Mouse (Mus musculus) lung, embryonic 16.5 days (tissue): ENCODE measurements around the gene Cend1. TPM values are rescaled to one million over a fixed set of nuclear protein-coding genes. Genes with fewer than 3 reads are reported as not detected.
"Not testable (repeated sequence)": the region's sequence is repeated elsewhere in the genome, so short reads cannot be mapped to it uniquely, and the experiment has no call there.

Experiments used
- ATAC-seq: fragments of 200-750 bp; cut with Nextera tagmentation; 2 replicates; pipeline ENCODE4 v1.8.0; 2017; ENCODE audit warnings: low read depth, mild to moderate bottlenecking, moderate library complexity
- H3K27ac ChIP-seq: fragments of 300-500 bp; sonication (generic); 2 replicates; pipeline ENCODE4 v1.5.1; 2014; ENCODE audit warnings: mild to moderate bottlenecking, control low read depth, low read length
- H3K27me3 ChIP-seq: fragments of 300-500 bp; sonication (generic); 2 replicates; pipeline ENCODE4 v1.6.1; 2014; ENCODE audit warnings: low read depth, low read length, mixed read lengths; ENCODE audit not compliant: control insufficient read depth, insufficient read depth
- H3K36me3 ChIP-seq: fragments of 300-500 bp; sonication (generic); 2 replicates; pipeline ENCODE4 v1.6.1; 2014; ENCODE audit warnings: low read length; ENCODE audit not compliant: control insufficient read depth, insufficient read depth
- H3K4me1 ChIP-seq: fragments of 300-500 bp; sonication (generic); replicated peaks from 2 replicates; pipeline ENCODE4 v1.6.1; 2014; ENCODE audit warnings: low read length, mixed read lengths; ENCODE audit not compliant: control insufficient read depth, insufficient read depth
- H3K4me2 ChIP-seq: fragments of 300-500 bp; sonication (generic); 2 replicates; pipeline ENCODE4 v1.6.1; 2014; ENCODE audit warnings: low read depth, low read length, control low read depth
- H3K4me3 ChIP-seq: fragments of 300-500 bp; sonication (generic); 2 replicates; pipeline ENCODE4 v1.5.1; 2014; ENCODE audit warnings: mild to moderate bottlenecking, low read length, control low read depth
- H3K9ac ChIP-seq: fragments of 300-500 bp; sonication (generic); 2 replicates; pipeline ENCODE4 v1.6.1; 2014; ENCODE audit warnings: low read length, control low read depth
- H3K9me3 ChIP-seq: fragments of 300-500 bp; sonication (generic); 2 replicates; pipeline ENCODE4 v1.6.1; 2016; ENCODE audit warnings: low read length; ENCODE audit not compliant: control insufficient read depth
- WGBS: fragments of 180-500 bp; shearing (Covaris S2); extraction: QIAGEN DNeasy Blood & Tissue Kit; methylation state at CpG from one replicate; pipeline ENCODE4 v1.1.7; 2014; 5-methylcytosine and 5-hydroxymethylcytosine counted together
- polyA plus RNA-seq: library from polyadenylated mRNA; unstranded; fragments of >200 nt; fragmentation: Nextera tagmentation; extraction: Ambion mirVana; gene quantifications from 2 replicates; pipeline ENCODE4 v1.2.1, GENCODE M21; 2015

Cend1 gene
- polyA plus RNA-seq, 1 experiment from 2014 or later = 0.79 TPM

DNA sequence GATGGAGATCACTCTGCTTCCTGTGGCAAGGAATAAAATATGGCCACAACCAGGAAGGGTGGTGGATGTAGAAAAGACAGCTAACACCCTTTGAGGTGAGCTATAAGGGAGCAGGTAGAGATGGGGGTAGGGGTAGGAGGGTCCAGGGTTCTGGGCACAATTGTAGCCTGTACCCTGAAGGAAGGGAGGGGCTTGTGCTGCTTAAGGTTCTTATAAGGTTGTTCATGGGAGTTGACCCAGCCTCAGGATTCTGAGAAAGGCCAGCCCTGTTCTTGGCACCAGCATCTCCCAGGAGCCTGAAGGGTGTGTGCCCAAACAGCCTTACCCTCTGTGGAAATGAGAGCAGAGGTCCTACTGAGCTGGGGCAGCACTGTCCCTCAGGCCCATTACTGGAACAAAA is 22.6 kb upstream of the Cend1 start:
- ATAC-seq = no peak

DNA sequence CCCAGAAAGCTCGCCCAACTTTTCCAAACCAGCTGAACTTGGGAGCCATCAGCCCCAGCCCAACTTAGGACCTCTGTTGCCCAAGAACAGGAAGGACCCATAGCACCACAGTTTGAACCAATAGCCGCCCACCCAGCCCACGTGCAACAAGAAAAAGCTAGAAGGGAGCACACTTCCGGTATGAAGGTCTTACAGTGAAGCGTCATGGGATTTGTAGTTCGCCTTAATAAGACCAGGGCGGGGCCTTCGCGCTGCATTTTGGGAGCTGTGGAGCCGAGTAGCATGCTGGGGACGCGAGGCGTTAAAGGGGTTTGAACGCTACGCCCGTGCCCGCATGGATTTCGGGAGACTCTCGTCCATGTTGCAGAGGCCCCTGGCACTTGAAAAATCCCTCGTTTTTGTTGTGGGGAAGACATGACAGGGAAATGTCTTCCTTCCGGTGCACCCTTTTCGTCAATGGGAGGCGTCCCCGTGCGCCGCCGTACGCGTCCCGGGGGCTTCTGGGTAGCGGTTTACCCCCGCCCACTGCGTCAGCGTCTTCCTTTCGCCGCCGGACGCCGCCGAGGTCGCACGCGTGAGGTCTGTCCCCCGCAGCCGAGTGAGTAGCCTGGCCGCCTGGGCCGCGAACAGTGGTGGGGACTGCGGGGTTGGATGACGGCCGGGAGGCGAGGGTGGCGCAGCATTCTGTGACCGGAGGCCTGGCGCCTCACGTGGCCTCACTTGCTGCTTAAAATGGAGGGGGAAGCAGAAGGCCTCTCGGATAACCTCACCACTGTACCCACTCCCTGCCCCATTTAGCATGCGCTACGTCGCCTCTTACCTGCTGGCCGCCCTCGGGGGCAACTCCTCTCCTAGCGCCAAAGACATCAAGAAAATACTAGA is 18.1 kb upstream of the Cend1 start, which contains the start of gene Rplp2:
Rplp2 (plus strand) TSS at position 261 of the 882 bp plus-strand sequence.
- no peaks in the 10 kb centered on the region for H3K27me3 ChIP-seq
- peak within 1 kb of the TSS; percentile 91 for H3K27ac ChIP-seq
- peak; percentile 92 for ATAC-seq
- peak within 1 kb of the TSS; percentile 88 for H3K9ac ChIP-seq
- peak within 1 kb of the TSS; percentile 84 for H3K4me2 ChIP-seq
- no peaks in the 10 kb centered on the region for H3K9me3 ChIP-seq
- H3K36me3 ChIP-seq = peaks cover 22% of the 10 kb centered on the region
- WGBS = 0% methylated on average over 63 of the region's 63 CpGs
- H3K4me1 ChIP-seq = peaks cover 27% of the 10 kb centered on the region
- peak within 1 kb of the TSS; percentile 73 for H3K4me3 ChIP-seq

More for the DNA sequence above, 22.6 kb upstream of the Cend1 start:
- H3K27ac ChIP-seq = no peak overlapping the region
- peaks cover 22% of the 10 kb centered on the region for H3K36me3 ChIP-seq
- no peaks in the 10 kb centered on the region for H3K27me3 ChIP-seq
- no peak overlapping the region for H3K9ac ChIP-seq
- H3K4me3 ChIP-seq = no peak overlapping the region
- no peaks in the 10 kb centered on the region for H3K9me3 ChIP-seq
- H3K4me2 ChIP-seq = no peak overlapping the region
- H3K4me1 ChIP-seq = peaks cover 30% of the 10 kb centered on the region

DNA sequence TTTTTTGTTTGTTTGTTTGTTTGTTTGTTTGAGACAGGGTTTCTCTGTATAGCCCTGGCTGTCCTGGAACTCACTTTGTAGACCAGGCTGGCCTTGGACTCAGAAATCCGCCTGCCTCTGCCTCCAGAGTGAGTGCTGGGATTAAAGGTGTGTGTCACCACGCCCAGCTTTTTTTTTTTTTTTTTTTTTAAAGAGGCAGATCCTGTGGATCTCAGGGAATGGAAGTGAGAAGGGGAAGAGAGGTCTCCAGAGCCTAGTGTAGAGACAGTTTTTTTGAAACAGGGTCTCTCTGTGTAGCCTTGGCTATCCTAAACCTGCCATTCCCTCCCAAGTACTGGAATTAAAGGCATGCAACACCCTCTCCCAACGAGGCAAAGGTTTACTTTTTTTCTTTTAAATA is 17.1 kb upstream of the Cend1 start:
- Histone ChIP-seq H3K4me2 (peak overlapping the region; percentile 75), H3K36me3 (peaks cover 15% of the 10 kb centered on the region), H3K4me1 (peaks cover 31% of the 10 kb centered on the region), H3K4me3 (peak overlapping the region; percentile 73; the same call in 1 of the 2 replicates)
- 62% methylated on average over 3 of the region's 3 CpGs for WGBS
- not testable (repeated sequence) for H3K9ac ChIP-seq, H3K27me3 ChIP-seq, ATAC-seq, H3K27ac ChIP-seq, H3K9me3 ChIP-seq

DNA sequence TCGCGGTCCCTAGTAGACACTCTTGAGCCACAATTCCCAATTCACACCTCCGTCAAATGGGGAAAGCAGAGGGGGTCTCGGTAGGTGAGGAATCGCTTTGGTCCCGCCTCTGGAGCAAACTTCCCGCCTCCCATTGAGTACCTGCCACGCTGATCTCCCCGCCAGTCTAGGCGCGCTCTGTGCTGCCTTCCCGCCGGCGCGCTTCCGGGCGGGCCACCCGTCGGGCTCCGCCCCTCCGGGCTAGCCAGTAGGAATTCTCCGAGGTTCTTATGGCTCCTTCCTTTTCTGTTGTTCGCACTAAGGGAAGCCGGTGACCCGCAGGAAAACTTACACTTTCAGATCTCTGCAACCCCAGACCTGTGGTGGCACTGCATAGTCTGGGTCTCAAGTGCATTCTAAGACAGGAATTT is 14.5 kb upstream of the Cend1 start, which contains the start of gene Pidd1:
Pidd1 (minus strand) TSS at position 198 of the 410 bp plus-strand sequence.
- Histone ChIP-seq H3K36me3 (peaks cover 6% of the 10 kb centered on the region), H3K4me3 (peak within 1 kb of the TSS; percentile 56), H3K4me1 (peaks cover 36% of the 10 kb centered on the region), H3K27ac (peak within 1 kb of the TSS; percentile 79), H3K9me3 (no peaks in the 10 kb centered on the region), H3K9ac (peak within 1 kb of the TSS; percentile 71), H3K4me2 (peak within 1 kb of the TSS; percentile 89), H3K27me3 (no peaks in the 10 kb centered on the region)
- under 1% methylated on average over 25 of the region's 25 CpGs for WGBS
- peak; percentile 61 for ATAC-seq

DNA sequence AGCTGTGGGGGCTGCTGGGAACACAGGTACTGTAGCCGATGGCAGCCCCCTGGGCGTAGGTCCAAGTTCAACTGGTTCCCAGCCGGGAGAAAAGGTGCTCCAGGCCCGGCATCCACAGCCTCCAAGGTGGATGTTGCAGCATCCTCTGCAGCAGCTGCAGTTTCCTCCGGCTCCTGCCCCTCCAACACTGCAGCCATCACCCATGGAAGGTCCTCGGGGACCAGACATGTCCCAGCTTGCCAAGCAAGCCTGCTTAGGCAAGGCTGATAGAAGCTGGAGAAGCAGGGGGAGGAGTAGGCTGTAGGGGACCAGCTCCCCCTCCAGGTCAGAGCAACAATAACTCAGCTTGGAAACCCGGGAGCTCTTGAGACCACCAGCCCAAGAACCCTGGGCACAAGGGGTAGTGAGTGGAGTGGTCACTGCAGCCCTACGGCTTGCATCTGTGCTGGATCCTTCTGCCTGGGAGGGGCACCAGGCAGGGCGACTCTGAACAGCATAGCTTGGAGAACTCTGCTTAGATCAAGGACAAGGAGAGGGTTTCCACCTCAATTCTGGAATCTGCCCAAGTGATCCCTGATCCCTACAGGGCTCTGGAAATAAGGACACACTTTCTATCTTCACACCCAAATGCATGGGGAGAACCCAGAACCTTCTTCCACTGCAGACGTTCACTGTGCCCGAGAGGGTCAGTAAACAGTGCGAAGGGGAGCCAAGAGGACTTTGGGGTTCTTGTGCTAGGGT is 14.0 kb upstream of the Cend1 start:
- 10% methylated on average over 12 of the region's 12 CpGs for WGBS
- H3K36me3 ChIP-seq = peaks cover 4% of the 10 kb centered on the region; the same call in 1 of the 2 replicates
- H3K4me3 ChIP-seq = peak overlapping the region; percentile 56
- peaks cover 31% of the 10 kb centered on the region for H3K4me1 ChIP-seq
- H3K27ac ChIP-seq = peak overlapping the region; percentile 39
- H3K9me3 ChIP-seq = no peaks in the 10 kb centered on the region
- peak overlapping the region; percentile 71 for H3K9ac ChIP-seq
- 0 out of 2 replicates have a peak, but pooled peaks have one; percentile 3 for ATAC-seq
- no peaks in the 10 kb centered on the region for H3K27me3 ChIP-seq
- peak overlapping the region; percentile 89 for H3K4me2 ChIP-seq

DNA sequence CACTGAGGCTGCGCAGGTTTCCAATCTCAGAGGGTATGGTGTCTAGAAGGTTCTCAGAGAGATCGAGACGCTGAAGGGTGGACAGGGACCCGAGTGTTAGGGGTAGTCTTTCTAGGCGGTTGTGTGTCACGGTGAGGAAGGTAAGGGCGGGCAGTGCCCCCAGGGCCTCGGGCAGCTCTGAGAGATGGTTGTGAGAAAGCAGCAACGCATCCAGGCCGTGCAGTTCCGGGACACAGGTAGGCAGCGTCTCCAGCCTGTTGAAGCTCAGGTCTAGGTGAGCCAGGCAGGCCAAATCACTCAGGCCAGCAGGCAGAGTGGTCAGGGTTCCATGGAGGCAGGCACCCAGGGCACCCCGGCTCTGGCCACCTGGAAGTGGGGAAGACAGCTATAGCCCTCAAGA is 12.9 kb upstream of the Cend1 start:
- Histone ChIP-seq H3K4me2 (peak overlapping the region; percentile 89), H3K9me3 (no peaks in the 10 kb centered on the region), H3K27ac (no peak overlapping the region), H3K27me3 (no peaks in the 10 kb centered on the region), H3K4me3 (peak overlapping the region; percentile 56; the same call in 1 of the 2 replicates), H3K9ac (peak overlapping the region; percentile 71), H3K36me3 (peaks cover 4% of the 10 kb centered on the region; the same call in 1 of the 2 replicates), H3K4me1 (peaks cover 28% of the 10 kb centered on the region)
- no peak for ATAC-seq
- WGBS = 91% methylated on average over 13 of the region's 13 CpGs

DNA sequence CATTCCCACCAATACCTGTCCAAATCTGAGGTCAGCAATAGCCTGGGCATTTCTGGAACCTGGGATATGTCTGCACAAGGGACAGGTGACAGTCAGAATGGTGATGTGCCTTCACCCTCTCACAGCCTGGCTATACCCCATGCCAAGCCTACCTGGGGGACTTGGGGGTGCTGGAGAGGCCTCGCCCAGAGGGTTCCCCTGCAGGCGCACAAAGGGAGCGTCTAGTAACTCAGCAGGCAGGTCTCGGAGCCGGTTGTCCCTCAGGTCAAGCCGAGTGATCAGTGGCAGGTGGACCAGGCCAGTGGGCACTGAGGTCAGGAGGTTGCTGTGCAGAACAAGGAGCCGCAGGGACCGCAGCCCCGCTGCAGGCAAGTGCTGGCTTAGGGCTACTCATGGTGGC is 12.2 kb upstream of the Cend1 start:
- no peak for ATAC-seq
- Histone ChIP-seq H3K27ac (no peak overlapping the region), H3K9me3 (no peaks in the 10 kb centered on the region), H3K27me3 (no peaks in the 10 kb centered on the region), H3K9ac (no peak overlapping the region), H3K4me1 (peaks cover 35% of the 10 kb centered on the region), H3K4me3 (no peak overlapping the region), H3K36me3 (peaks cover 4% of the 10 kb centered on the region; the same call in 1 of the 2 replicates), H3K4me2 (no peak overlapping the region)
- WGBS = 88% methylated on average over 9 of the region's 9 CpGs

DNA sequence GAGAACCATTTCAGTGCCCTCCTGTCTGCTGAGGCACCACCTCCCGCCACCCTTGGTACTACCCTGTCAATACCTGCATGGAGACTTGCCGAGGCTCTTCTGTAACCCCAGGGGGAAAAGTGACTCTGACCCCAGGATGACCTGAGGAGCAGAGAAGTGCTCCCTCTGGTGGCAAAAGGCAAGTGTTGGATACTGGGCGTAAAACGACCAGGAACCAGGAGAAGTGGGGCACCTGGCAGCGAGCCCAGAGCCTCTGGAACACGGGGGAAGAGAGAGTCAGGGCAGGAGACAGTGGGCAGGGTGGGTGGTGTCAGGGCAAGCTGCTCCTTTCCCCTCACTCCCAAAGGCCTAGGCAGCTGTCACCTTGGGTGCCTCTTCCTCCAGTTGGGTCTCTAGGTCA is 11.3 kb upstream of the Cend1 start:
- H3K4me3 ChIP-seq = no peak overlapping the region
- no peaks in the 10 kb centered on the region for H3K27me3 ChIP-seq
- WGBS = 19% methylated on average over 6 of the region's 6 CpGs
- no peak overlapping the region for H3K9ac ChIP-seq
- peaks cover 38% of the 10 kb centered on the region for H3K4me1 ChIP-seq
- H3K4me2 ChIP-seq = no peak overlapping the region
- H3K36me3 ChIP-seq = peaks cover 4% of the 10 kb centered on the region; the same call in 1 of the 2 replicates
- H3K27ac ChIP-seq = no peak overlapping the region
- no peaks in the 10 kb centered on the region for H3K9me3 ChIP-seq
- ATAC-seq = no peak

DNA sequence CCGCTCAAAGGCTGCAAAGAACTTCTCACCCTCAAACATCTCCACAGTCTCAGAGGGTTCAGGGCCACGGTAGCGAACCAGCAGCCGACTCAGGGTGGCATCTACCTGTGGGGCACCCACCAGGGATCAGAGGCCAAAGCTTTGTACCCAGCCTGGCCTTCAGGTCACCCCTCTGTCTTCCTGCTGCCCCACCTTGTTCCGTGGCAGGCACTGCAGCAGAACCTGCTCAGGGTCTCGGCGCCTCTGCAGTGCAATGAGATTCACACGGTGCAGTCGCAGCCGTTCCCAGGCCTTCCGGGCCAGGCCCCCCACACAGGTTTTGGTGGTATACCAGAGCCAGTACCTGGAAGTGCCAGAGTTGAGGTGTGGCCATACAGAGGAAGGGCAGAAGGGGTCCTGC is 10.5 kb upstream of the Cend1 start:
- Histone ChIP-seq H3K4me2 (no peak overlapping the region), H3K4me3 (no peak overlapping the region), H3K27ac (no peak overlapping the region), H3K9me3 (no peaks in the 10 kb centered on the region), H3K9ac (no peak overlapping the region), H3K36me3 (peaks cover 4% of the 10 kb centered on the region; the same call in 1 of the 2 replicates), H3K27me3 (no peaks in the 10 kb centered on the region), H3K4me1 (peaks cover 40% of the 10 kb centered on the region)
- 91% methylated on average over 11 of the region's 11 CpGs for WGBS
- no peak for ATAC-seq
